22 mouse cellular contexts compared by ENCODE assay signal in the genomic region with DNA sequence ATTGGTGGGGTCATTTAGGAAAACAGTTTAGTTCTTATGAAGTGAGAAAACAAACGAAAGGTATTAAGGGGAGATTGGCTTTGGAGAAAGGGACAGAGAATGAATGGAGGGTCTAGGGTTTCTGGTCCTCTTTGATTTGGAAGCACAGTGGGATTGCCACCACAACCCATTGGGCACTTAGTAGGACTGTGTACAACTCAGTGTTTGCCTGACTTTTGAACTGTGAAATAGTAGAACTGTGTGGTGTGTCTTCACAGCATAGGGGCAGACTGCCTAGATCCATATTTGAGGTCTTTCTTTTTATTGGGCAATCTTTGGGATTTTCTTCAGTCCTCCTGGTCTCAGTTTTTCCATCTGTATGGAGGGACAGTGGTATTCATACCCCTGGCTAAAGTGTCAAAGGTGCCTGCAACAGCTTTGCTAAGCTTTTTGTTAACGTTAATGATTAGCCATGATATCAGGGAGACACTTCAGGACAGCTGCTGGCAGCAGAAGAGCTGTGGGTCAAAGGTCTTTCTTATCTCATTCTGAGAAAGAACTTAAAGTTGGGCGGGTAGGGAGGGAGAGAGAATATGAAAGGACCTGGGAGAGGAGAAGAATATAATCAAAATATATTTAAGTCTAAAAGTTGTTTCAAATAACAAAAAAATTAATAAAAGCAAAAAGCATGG. TPM values are rescaled to one million over a fixed set of nuclear protein-coding genes. Genes with fewer than 3 reads are reported as not detected.
A peak's percentile ranks its signal among the peaks of the same experiment; 100 is the strongest.
DNase-seq lines count a peak whose midpoint lies in the region; ATAC-seq and TF ChIP-seq lines count a peak whose summit lies in the region.
"Had no signal": no experiment of that assay in that cellular context is flagged by ENCODE, and none has a peak within 500 bp of the region (broad histone marks: within the 10 kb centered on the region; RNA-seq: fewer than 3 reads in every experiment).

No protein-coding gene starts in this region.

- H3K36me3 ChIP-seq in heart, embryonic 12.5 days, result no peaks in the 10 kb centered on the region
- peaks cover 42% of the 10 kb centered on the region for H3K36me3 ChIP-seq in liver, adult 2 months (ENCODE audit: control insufficient read depth, insufficient read depth, low read length)
- H3K36me3 ChIP-seq in liver, embryonic 12.5 days, result no peaks in the 10 kb centered on the region
- no peaks in the 10 kb centered on the region for H3K36me3 ChIP-seq in hindbrain, postnatal 0 days (ENCODE audit: insufficient read depth, low read length)
- H3K36me3 ChIP-seq: forebrain, embryonic 15.5 days; midbrain, embryonic 13.5 days had no signal

- TF ChIP-seq POLR2A in liver, adult 2 months (IDR thresholded peaks at IDR 0.05; ENCODE audit: extremely low read depth, insufficient read depth, low read length), result no peak

- no peak overlapping the region for H3K4me3 ChIP-seq in heart, embryonic 12.5 days
- H3K4me3 ChIP-seq in liver, adult 2 months (ENCODE audit: insufficient read depth, low read depth, low read length), result no peak overlapping the region
- no peak overlapping the region for H3K4me3 ChIP-seq in liver, embryonic 12.5 days
- no peak overlapping the region for H3K4me3 ChIP-seq in hindbrain, postnatal 0 days (ENCODE audit: low read length)
- H3K4me3 ChIP-seq: forebrain, embryonic 15.5 days; midbrain, embryonic 13.5 days had no signal

- WGBS in heart, embryonic 12.5 days, result 37% methylated on average over 3 of the region's 3 CpGs
- WGBS in liver, adult 2 months, result 23% methylated on average over 3 of the region's 3 CpGs
- WGBS in liver, embryonic 12.5 days (ENCODE audit: insufficient replicate concordance), result 25% methylated on average over 3 of the region's 3 CpGs
- WGBS in hindbrain, postnatal 0 days, result 68% methylated on average over 3 of the region's 3 CpGs

- no peaks in the 10 kb centered on the region for H3K9me3 ChIP-seq in heart, embryonic 12.5 days (replicated peaks)
- no peaks in the 10 kb centered on the region for H3K9me3 ChIP-seq in liver, embryonic 12.5 days (replicated peaks)
- no peaks in the 10 kb centered on the region for H3K9me3 ChIP-seq in hindbrain, postnatal 0 days (ENCODE audit: low read length)
- H3K9me3 ChIP-seq: forebrain, embryonic 15.5 days; midbrain, embryonic 13.5 days had no signal

- H3K79me2 ChIP-seq in liver, adult 2 months (ENCODE audit: control insufficient read depth, insufficient read depth, low read length), result peaks cover 6% of the 10 kb centered on the region; the same call in 1 of the 2 replicates

- no peak overlapping the region for H3K27ac ChIP-seq in heart, embryonic 12.5 days (ENCODE audit: poor library complexity, severe bottlenecking)
- H3K27ac ChIP-seq in liver, adult 2 months (replicated peaks; ENCODE audit: insufficient read depth, low read depth, low read length), result peak overlapping the region; percentile 93
- H3K27ac ChIP-seq in liver, embryonic 12.5 days, result no peak overlapping the region
- H3K27ac ChIP-seq in hindbrain, postnatal 0 days, result no peak overlapping the region
- H3K27ac ChIP-seq: forebrain, embryonic 15.5 days; midbrain, embryonic 13.5 days had no signal

- H3K4me2 ChIP-seq in heart, embryonic 12.5 days, result no peak overlapping the region
- H3K4me2 ChIP-seq in liver, embryonic 12.5 days, result no peak overlapping the region
- no peak overlapping the region for H3K4me2 ChIP-seq in hindbrain, postnatal 0 days (ENCODE audit: low read depth, low read length)
- H3K4me2 ChIP-seq: forebrain, embryonic 15.5 days; midbrain, embryonic 13.5 days had no signal

- H3K4me1 ChIP-seq in heart, embryonic 12.5 days (replicated peaks), result no peaks in the 10 kb centered on the region
- peaks cover 28% of the 10 kb centered on the region for H3K4me1 ChIP-seq in liver, adult 2 months (ENCODE audit: control insufficient read depth, insufficient read depth, low read length)
- peaks cover 20% of the 10 kb centered on the region for H3K4me1 ChIP-seq in liver, embryonic 12.5 days
- 0 out of 2 replicates have a peak, but pooled peaks cover 1% of the 10 kb centered on the region for H3K4me1 ChIP-seq in hindbrain, postnatal 0 days (ENCODE audit: insufficient read depth, low read length)

- DNase-seq in heart, adult 11 months, result peak; percentile 21
- DNase-seq in liver, adult 2 months (ENCODE audit: extremely low read depth, low read depth, low spot score), result peak; percentile 95
- DNase-seq in liver, result no peak
- DNase-seq in yolk sac, embryonic 10.5 days (ENCODE audit: low spot score), result peak; percentile 73
- DNase-seq in hindbrain, postnatal 0 days (ENCODE audit: low spot score), result no peak
- no peak for DNase-seq in frontal cortex, postnatal 36 days (ENCODE audit: low spot score in 2 of 2)
- DNase-seq: adrenal gland, adult 8-10 months; cerebellum, adult 11 months; cerebellum, postnatal 25 days; heart, postnatal 4 days; layer of hippocampus, adult 9-11 months; lung, adult 18-20 months; lung, postnatal 36 days; right cerebral cortex, postnatal 14 days; thymus, postnatal 36 days had no signal

- no peaks in the 10 kb centered on the region for H3K27me3 ChIP-seq in heart, embryonic 12.5 days (replicated peaks)
- H3K27me3 ChIP-seq in liver, adult 2 months (ENCODE audit: control insufficient read depth, insufficient read depth, low read length), result no peaks in the 10 kb centered on the region
- H3K27me3 ChIP-seq in liver, embryonic 12.5 days (replicated peaks), result no peaks in the 10 kb centered on the region
- no peaks in the 10 kb centered on the region for H3K27me3 ChIP-seq in hindbrain, postnatal 0 days (ENCODE audit: insufficient read depth, low read length)
- H3K27me3 ChIP-seq: CH12.LX; forebrain, embryonic 15.5 days; midbrain, embryonic 13.5 days had no signal

- no peak for ATAC-seq in heart, embryonic 12.5 days (ENCODE audit: insufficient number of reproducible peaks, low FRiP score)
- peak; percentile 72 for ATAC-seq in liver, embryonic 12.5 days
- no peak for ATAC-seq in hindbrain, postnatal 0 days
- ATAC-seq: forebrain, embryonic 15.5 days; hindbrain, embryonic 16.5 days; midbrain, embryonic 13.5 days had no signal

- H3K9ac ChIP-seq in heart, embryonic 12.5 days, result no peak overlapping the region
- H3K9ac ChIP-seq in liver, adult 2 months (ENCODE audit: low read depth, low read length), result peak overlapping the region; percentile 50; the same call in 1 of the 2 replicates
- no peak overlapping the region for H3K9ac ChIP-seq in liver, embryonic 12.5 days
- H3K9ac ChIP-seq in hindbrain, postnatal 0 days (replicated peaks; ENCODE audit: low read length), result no peak overlapping the region
- H3K9ac ChIP-seq: forebrain, embryonic 15.5 days; midbrain, embryonic 13.5 days had no signal

- no peak for TF ChIP-seq CTCF in liver, adult 2 months (IDR thresholded peaks at IDR 0.05; ENCODE audit: low read depth, low read length)
- TF ChIP-seq CTCF in hindbrain, postnatal 0 days (IDR thresholded peaks at IDR 0.05; ENCODE audit: low read depth), result no peak

RNA-seq across cellular contexts. Expression of gene Fmo1, which starts 12.5 kb away (rescaled TPM):
- 2.2 and 2.8 TPM in 2 replicates for polyA plus RNA-seq in heart, embryonic 12.5 days (2016; fragmentation: Nextera tagmentation; extraction: Ambion mirVana)
- 187 and 242 TPM in 2 replicates for total RNA-seq in liver, adult 2 months (2014; rRNA removed)
- 152 and 171 TPM in 2 replicates for polyA plus RNA-seq in liver, adult 2 months (2012; rRNA removed)
- 3.8 and 4.8 TPM in 2 replicates for polyA plus RNA-seq in liver, embryonic 12.5 days (2016; fragmentation: Nextera tagmentation; extraction: Ambion mirVana)
- total RNA-seq in hindbrain, postnatal 0 days (2014; rRNA removed), result 45.3 and 48.8 TPM in 2 replicates
- polyA plus RNA-seq in hindbrain, postnatal 0 days (2015; fragmentation: Nextera tagmentation; extraction: Ambion mirVana), result 33.2 and 36.8 TPM in 2 replicates
- total RNA-seq: CH12.LX had no signal

RNA-seq across cellular contexts. Expression of gene Fmo4, which starts 40.2 kb away (rescaled TPM):
- polyA plus RNA-seq in heart, embryonic 12.5 days (2016; fragmentation: Nextera tagmentation; extraction: Ambion mirVana), result not detected in 2 replicates
- 14.4 and 16.2 TPM in 2 replicates for total RNA-seq in liver, adult 2 months (2014; rRNA removed)
- 7.7 and 8.1 TPM in 2 replicates for polyA plus RNA-seq in liver, adult 2 months (2012; rRNA removed)
- 0.67 and 0.79 TPM in 2 replicates for polyA plus RNA-seq in liver, embryonic 12.5 days (2016; fragmentation: Nextera tagmentation; extraction: Ambion mirVana)
- 0.52 and 0.90 TPM in 2 replicates for total RNA-seq in hindbrain, postnatal 0 days (2014; rRNA removed)
- polyA plus RNA-seq in hindbrain, postnatal 0 days (2015; fragmentation: Nextera tagmentation; extraction: Ambion mirVana), result 0.96 and 1.1 TPM in 2 replicates
- total RNA-seq: CH12.LX had no signal

RNA-seq across cellular contexts. Expression of gene Fmo2, which starts 44.6 kb away (rescaled TPM):
- polyA plus RNA-seq in heart, embryonic 12.5 days (2016; fragmentation: Nextera tagmentation; extraction: Ambion mirVana), result 1.4 and 1.6 TPM in 2 replicates
- total RNA-seq in liver, adult 2 months (2014; rRNA removed), result 49.1 and 52.6 TPM in 2 replicates
- 7.8 and 10.4 TPM in 2 replicates for polyA plus RNA-seq in liver, adult 2 months (2012; rRNA removed)
- polyA plus RNA-seq in liver, embryonic 12.5 days (2016; fragmentation: Nextera tagmentation; extraction: Ambion mirVana), result 0.07 and 0.11 TPM in 2 replicates
- 0.14 and 1.1 TPM in 2 replicates for total RNA-seq in hindbrain, postnatal 0 days (2014; rRNA removed)
- polyA plus RNA-seq in hindbrain, postnatal 0 days (2015; fragmentation: Nextera tagmentation; extraction: Ambion mirVana), result 0.44 and 0.68 TPM in 2 replicates
- total RNA-seq: CH12.LX had no signal
- polyA plus RNA-seq: midbrain, embryonic 13.5 days; neural tube, embryonic 14.5 days had no signal

Comparison
In these comparisons a context has a peak if more than half of its experiments do, and no peak if none do; other contexts are left out.
1. DNase-seq: peak in heart, adult 11 months (single experiment), liver, adult 2 months (single experiment) and yolk sac, embryonic 10.5 days (single experiment); none in liver (single experiment), hindbrain, postnatal 0 days (single experiment) and frontal cortex, postnatal 36 days (0 of 2).